Mouse (Mus musculus): Measurements from ENCODE around the gene Ncoa5. TPM values are rescaled to one million over a fixed set of nuclear protein-coding genes. Genes with fewer than 3 reads are reported as not detected.
A peak's percentile ranks its signal among the peaks of the same experiment; 100 is the strongest.

Gene Ncoa5
- total and polyA plus RNA-seq, 2 experiments from 2014 or later, result 65.5 to 74.5 TPM

- no peak overlapping the region for H3K27ac ChIP-seq (ENCODE audit: low read depth, low read length)
- no peak overlapping the region for H3K4me2 ChIP-seq (ENCODE audit: low read depth, low read length, poor library complexity, severe bottlenecking)
- WGBS, result 42% methylated on average over 2 of the region's 2 CpGs
These were observed 40.3 kb upstream of the Ncoa5 start for GRCm38 (mm10) chr2:165074937-165075336.

GRCm38 (mm10) chr2:165074081-165074884, 39.6 kb upstream of the Ncoa5 start:
- Histone ChIP-seq H3K4me2 (ENCODE audit: low read depth, low read length, poor library complexity, severe bottlenecking) (no peak overlapping the region), H3K27ac (ENCODE audit: low read depth, low read length) (no peak overlapping the region), H3K4me3 (ENCODE audit: low read depth, low read length) (no peak overlapping the region), H3K36me3 (ENCODE audit: insufficient read depth, low read length) (no peaks in the 10 kb centered on the region), H3K4me1 (ENCODE audit: insufficient read depth, low read length) (no peaks in the 10 kb centered on the region; the same call in 1 of the 2 replicates), H3K9me3 (ENCODE audit: low read length) (no peaks in the 10 kb centered on the region), H3K27me3 (ENCODE audit: insufficient read depth, low read length) (peaks cover 7% of the 10 kb centered on the region; the same call in 1 of the 2 replicates), H3K9ac (replicated peaks; ENCODE audit: low read length, poor library complexity, severe bottlenecking) (no peak overlapping the region)
- WGBS, result 51% methylated on average over 11 of the region's 11 CpGs
- TF ChIP-seq CTCF (IDR thresholded peaks at IDR 0.05), result no peak
- ATAC-seq (ENCODE audit: low FRiP score), result no peak
- DNase-seq (ENCODE audit: low spot score), result peak; percentile 65

More at GRCm38 (mm10) chr2:165074937-165075336, 40.3 kb upstream of the Ncoa5 start:
- no peak overlapping the region for H3K9ac ChIP-seq (replicated peaks; ENCODE audit: low read length, poor library complexity, severe bottlenecking)
- no peaks in the 10 kb centered on the region for H3K9me3 ChIP-seq (ENCODE audit: low read length)
- peaks cover 7% of the 10 kb centered on the region; the same call in 1 of the 2 replicates for H3K27me3 ChIP-seq (ENCODE audit: insufficient read depth, low read length)
- H3K4me1 ChIP-seq (ENCODE audit: insufficient read depth, low read length), result no peaks in the 10 kb centered on the region; the same call in 1 of the 2 replicates
- H3K36me3 ChIP-seq (ENCODE audit: insufficient read depth, low read length), result no peaks in the 10 kb centered on the region
- DNase-seq (ENCODE audit: low spot score) (peak; percentile 89), ATAC-seq (ENCODE audit: low FRiP score) (no peak)
- no peak overlapping the region for H3K4me3 ChIP-seq (ENCODE audit: low read depth, low read length)
- peak; percentile 98 for TF ChIP-seq CTCF (IDR thresholded peaks at IDR 0.05)

- DNase-seq (ENCODE audit: low spot score) (peak; percentile 67), ATAC-seq (ENCODE audit: low FRiP score) (no peak)
- Histone ChIP-seq H3K4me2 (ENCODE audit: low read depth, low read length, poor library complexity, severe bottlenecking) (no peak overlapping the region), H3K36me3 (ENCODE audit: insufficient read depth, low read length) (no peaks in the 10 kb centered on the region), H3K27ac (ENCODE audit: low read depth, low read length) (no peak overlapping the region), H3K4me3 (ENCODE audit: low read depth, low read length) (no peak overlapping the region), H3K27me3 (ENCODE audit: insufficient read depth, low read length) (peaks cover 7% of the 10 kb centered on the region; the same call in 1 of the 2 replicates), H3K4me1 (ENCODE audit: insufficient read depth, low read length) (no peaks in the 10 kb centered on the region; the same call in 1 of the 2 replicates), H3K9me3 (ENCODE audit: low read length) (no peaks in the 10 kb centered on the region), H3K9ac (replicated peaks; ENCODE audit: low read length, poor library complexity, severe bottlenecking) (0 out of 2 replicates have a peak overlapping the region, but pooled peaks have one; percentile 20)
- no peak for TF ChIP-seq CTCF (IDR thresholded peaks at IDR 0.05)
- 22% methylated on average over 9 of the region's 9 CpGs for WGBS
These were observed 38.7 kb upstream of the Ncoa5 start for GRCm38 (mm10) chr2:165073381-165073781.

- 23% methylated on average over 20 of the region's 23 CpGs for WGBS
- no peaks in the 10 kb centered on the region for H3K4me1 ChIP-seq (ENCODE audit: insufficient read depth, low read length)
- H3K36me3 ChIP-seq (ENCODE audit: insufficient read depth, low read length), result no peaks in the 10 kb centered on the region
- peak; percentile 49; the same call in 1 of the 2 replicates for ATAC-seq (ENCODE audit: low FRiP score)
- no peak overlapping the region for H3K27ac ChIP-seq (ENCODE audit: low read depth, low read length)
- no peak overlapping the region for H3K9ac ChIP-seq (replicated peaks; ENCODE audit: low read length, poor library complexity, severe bottlenecking)
- TF ChIP-seq CTCF (IDR thresholded peaks at IDR 0.05), result peak; percentile 89
- peak overlapping the region; percentile 38 for H3K4me2 ChIP-seq (ENCODE audit: low read depth, low read length, poor library complexity, severe bottlenecking)
- H3K27me3 ChIP-seq (ENCODE audit: insufficient read depth, low read length), result peaks cover 7% of the 10 kb centered on the region; the same call in 1 of the 2 replicates
- no peak overlapping the region for H3K4me3 ChIP-seq (ENCODE audit: low read depth, low read length)
- no peaks in the 10 kb centered on the region for H3K9me3 ChIP-seq (ENCODE audit: low read length)
- peak; percentile 85 for DNase-seq (ENCODE audit: low spot score)
These were observed 35.6 kb upstream of the Ncoa5 start for GRCm38 (mm10) chr2:165070096-165070816.

- Histone ChIP-seq H3K36me3 (ENCODE audit: insufficient read depth, low read length) (no peaks in the 10 kb centered on the region), H3K4me1 (ENCODE audit: insufficient read depth, low read length) (no peaks in the 10 kb centered on the region), H3K4me3 (ENCODE audit: low read depth, low read length) (no peak overlapping the region), H3K9me3 (ENCODE audit: low read length) (no peaks in the 10 kb centered on the region), H3K27ac (ENCODE audit: low read depth, low read length) (no peak overlapping the region), H3K9ac (replicated peaks; ENCODE audit: low read length, poor library complexity, severe bottlenecking) (no peak overlapping the region), H3K4me2 (ENCODE audit: low read depth, low read length, poor library complexity, severe bottlenecking) (no peak overlapping the region), H3K27me3 (ENCODE audit: insufficient read depth, low read length) (peaks cover 2% of the 10 kb centered on the region; the same call in 1 of the 2 replicates)
- WGBS, result 82% methylated on average over 2 of the region's 2 CpGs
- DNase-seq (ENCODE audit: low spot score), result no peak
- TF ChIP-seq CTCF (IDR thresholded peaks at IDR 0.05), result no peak
- no peak for ATAC-seq (ENCODE audit: low FRiP score)
These were observed 34.1 kb upstream of the Ncoa5 start for GRCm38 (mm10) chr2:165068806-165069205.
